Mouse (Mus musculus): Measurements from ENCODE around the gene Arl3.

The Arl3 gene

DNA sequence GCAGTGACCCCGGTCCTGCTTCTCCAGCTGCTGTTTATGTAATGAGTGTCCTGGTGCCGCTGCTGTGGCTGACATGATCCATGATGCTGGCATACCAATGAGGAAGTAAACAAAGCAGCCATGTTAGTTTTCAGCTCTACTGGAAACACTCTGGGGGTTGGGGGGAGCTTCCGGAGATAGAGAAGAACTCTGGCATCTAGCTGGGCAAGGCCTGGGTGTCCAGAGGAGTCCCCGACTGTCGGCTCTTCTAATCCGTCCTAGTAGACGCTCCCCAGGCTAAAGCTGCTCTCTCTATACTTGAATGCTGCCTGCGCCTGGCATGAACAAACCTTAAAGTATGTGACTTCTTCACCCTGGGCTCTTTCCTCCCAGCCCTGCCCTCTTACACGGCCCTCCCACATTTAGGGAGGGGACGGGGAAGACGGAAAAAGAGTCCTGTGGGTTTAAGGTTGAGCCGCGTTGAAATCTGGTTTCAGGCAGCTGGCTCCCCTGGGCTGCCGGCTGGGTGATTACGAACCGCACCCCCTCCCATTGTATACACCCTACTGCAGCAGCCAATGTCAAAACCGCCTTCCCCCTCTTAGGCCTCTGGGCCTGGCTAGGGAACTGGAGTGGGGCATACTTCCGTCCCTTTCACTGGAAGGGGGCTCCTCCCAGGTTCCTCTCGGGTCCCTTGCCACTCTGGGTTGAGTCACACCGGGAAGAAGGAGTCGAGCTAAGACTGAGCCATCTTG lies 69.5 kb downstream of the Arl3 start:
- intact Hi-C loops (cut with DNase I), result loop anchor here (5.0 kb wide), 1 partner anchor 51 kb away; no protein-coding TSS in a partner anchor

DNA sequence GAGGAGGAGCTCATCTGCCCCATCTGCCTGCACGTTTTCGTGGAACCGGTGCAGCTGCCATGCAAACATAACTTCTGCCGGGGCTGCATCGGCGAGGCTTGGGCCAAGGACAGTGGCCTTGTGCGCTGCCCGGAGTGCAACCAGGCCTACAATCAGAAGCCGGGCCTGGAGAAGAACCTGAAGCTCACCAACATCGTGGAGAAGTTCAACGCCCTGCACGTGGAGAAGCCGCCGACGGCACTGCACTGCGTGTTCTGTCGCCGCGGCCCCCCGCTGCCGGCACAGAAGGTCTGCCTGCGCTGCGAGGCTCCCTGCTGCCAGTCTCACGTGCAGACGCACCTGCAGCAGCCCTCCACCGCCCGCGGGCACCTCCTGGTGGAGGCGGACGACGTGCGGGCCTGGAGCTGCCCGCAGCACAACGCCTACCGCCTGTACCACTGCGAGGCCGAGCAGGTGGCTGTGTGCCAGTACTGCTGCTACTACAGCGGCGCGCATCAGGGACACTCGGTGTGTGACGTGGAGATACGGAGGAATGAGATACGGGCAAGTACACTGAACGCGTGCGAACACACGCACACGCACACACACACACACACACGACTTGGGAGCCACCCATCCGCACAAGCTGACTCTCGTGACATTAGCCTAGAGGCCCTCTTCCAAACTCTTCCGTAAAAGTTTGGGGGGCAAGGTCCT lies 70.4 kb downstream of the Arl3 start:
- intact Hi-C loops (cut with DNase I), result loop anchor here (5.0 kb wide), 1 partner anchor 50 kb away; no protein-coding TSS in a partner anchor

GRCm38 (mm10) chr19:46502069-46502455 lies 70.9 kb downstream of the Arl3 start:
- intact Hi-C loops (cut with DNase I), result loop anchor here (5.0 kb wide), 1 partner anchor 50 kb away; no protein-coding TSS in a partner anchor

DNA sequence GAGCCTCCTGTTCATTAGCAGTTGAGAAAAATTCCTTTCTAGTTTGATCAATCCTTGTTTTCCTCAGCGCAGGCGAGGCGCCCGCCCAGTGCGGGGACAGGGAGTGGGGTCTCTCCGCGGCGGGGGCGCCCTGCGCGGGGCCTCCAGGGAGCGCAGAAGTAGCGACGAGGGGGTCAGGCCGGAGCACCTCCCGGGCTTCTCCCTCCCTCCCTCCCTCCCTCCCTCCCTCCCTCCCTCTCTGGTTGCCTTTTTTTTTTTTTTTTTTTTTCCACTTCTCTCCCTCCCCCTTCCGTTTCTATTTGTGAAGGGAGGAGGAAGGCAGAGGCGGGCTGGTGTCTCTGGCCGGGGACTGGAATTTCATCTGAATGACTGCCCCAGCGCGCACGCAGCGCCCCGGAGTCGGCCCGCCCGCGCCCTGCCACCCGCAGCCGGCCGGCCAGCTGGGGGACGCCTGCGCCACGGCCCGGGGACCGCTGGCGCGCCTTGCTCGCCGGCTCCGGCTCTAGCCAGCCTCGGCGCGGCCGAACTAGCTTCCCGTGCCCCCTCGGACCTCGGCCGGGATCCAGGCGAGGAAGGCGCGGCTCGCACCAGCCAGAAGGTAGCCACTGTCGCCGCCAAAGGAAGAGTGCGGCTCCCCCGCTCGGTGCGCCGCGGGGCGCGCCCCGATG lies 71.5 kb downstream of the Arl3 start, which contains the start of gene Trim8:
Gene Trim8, plus strand, starts transcription at position 302 of the 668 bp plus-strand sequence.
- intact Hi-C loops (cut with DNase I), result loop anchor here (5.0 kb wide), 1 partner anchor 49 kb away; no protein-coding TSS in a partner anchor

GRCm38 (mm10) chr19:46500581-46501341 lies 72.2 kb downstream of the Arl3 start:
- intact Hi-C loops (cut with DNase I), result loop anchor here (5.0 kb wide), 1 partner anchor 48 kb away; no protein-coding TSS in a partner anchor

GRCm38 (mm10) chr19:46499836-46500580 lies 73.0 kb downstream of the Arl3 start:
- intact Hi-C loops (cut with DNase I), result loop anchor here (5.0 kb wide), 1 partner anchor 48 kb away; no protein-coding TSS in a partner anchor

GRCm38 (mm10) chr19:46499539-46499835 lies 73.5 kb downstream of the Arl3 start:
- intact Hi-C loops (cut with DNase I), result no loop called here

- intact Hi-C loops (cut with DNase I), result no loop called here
Observed at GRCm38 (mm10) chr19:46497230-46497629, 75.8 kb downstream of the Arl3 start.

- intact Hi-C loops (cut with DNase I), result no loop called here
Observed at GRCm38 (mm10) chr19:46495136-46495535, 77.9 kb downstream of the Arl3 start.

- intact Hi-C loops (cut with DNase I), result no loop called here
Observed at GRCm38 (mm10) chr19:46490634-46491033, 82.4 kb downstream of the Arl3 start.

- intact Hi-C loops (cut with DNase I), result no loop called here
Observed at GRCm38 (mm10) chr19:46489448-46489847, 83.5 kb downstream of the Arl3 start.

- intact Hi-C loops (cut with DNase I), result no loop called here
Observed at GRCm38 (mm10) chr19:46486709-46487108, 86.3 kb downstream of the Arl3 start.

- intact Hi-C loops (cut with DNase I), result no loop called here
Observed at GRCm38 (mm10) chr19:46485847-46486246, 87.2 kb downstream of the Arl3 start.

GRCm38 (mm10) chr19:46484518-46484917 lies 88.5 kb downstream of the Arl3 start:
- intact Hi-C loops (cut with DNase I), result no loop called here

- intact Hi-C loops (cut with DNase I), result no loop called here
Observed at GRCm38 (mm10) chr19:46483701-46484328, 89.2 kb downstream of the Arl3 start.

- intact Hi-C loops (cut with DNase I), result no loop called here
Observed at GRCm38 (mm10) chr19:46482896-46483516, 90.0 kb downstream of the Arl3 start.

- intact Hi-C loops (cut with DNase I), result no loop called here
Observed at GRCm38 (mm10) chr19:46481756-46482155, 91.2 kb downstream of the Arl3 start.

GRCm38 (mm10) chr19:46481352-46481751 lies 91.6 kb downstream of the Arl3 start:
- intact Hi-C loops (cut with DNase I), result no loop called here
